Comparison of ENCODE assay signal across 18 mouse cellular contexts in the genomic region with DNA sequence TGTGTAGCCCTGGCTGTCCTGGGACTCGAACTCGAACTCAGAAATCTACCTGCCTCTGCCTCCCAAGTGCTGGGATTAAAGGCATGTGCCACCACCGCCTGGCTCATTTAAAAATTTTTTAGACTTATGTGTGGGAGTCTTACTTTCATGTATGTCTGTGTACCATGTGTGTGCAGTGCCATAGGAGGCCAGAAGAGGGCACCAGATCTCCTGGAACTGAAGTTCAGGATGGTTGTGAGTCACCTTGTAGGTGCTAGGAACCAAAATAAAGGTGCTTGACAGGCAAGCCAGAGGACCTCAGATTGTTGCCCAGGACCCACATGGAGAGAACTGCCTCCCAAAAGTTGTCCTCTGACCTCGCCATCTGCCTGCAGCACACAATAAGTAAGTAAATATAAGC. TPM values are rescaled to one million over a fixed set of nuclear protein-coding genes. Genes with fewer than 3 reads are reported as not detected.
DNase-seq lines count a peak whose midpoint lies in the region; ATAC-seq and TF ChIP-seq lines count a peak whose summit lies in the region.
"Had no signal": no experiment of that assay in that cellular context is flagged by ENCODE, and none has a peak within 500 bp of the region (broad histone marks: within the 10 kb centered on the region; RNA-seq: fewer than 3 reads in every experiment).

No protein-coding gene starts in this region.

- TF ChIP-seq POLR2A in small intestine, adult 2 months (IDR thresholded peaks at IDR 0.05; ENCODE audit: low read depth, low read length) = no peak

- H3K27me3 ChIP-seq in hindbrain, postnatal 0 days (ENCODE audit: insufficient read depth, low read length) = no peaks in the 10 kb centered on the region
- no peaks in the 10 kb centered on the region for H3K27me3 ChIP-seq in hindbrain, embryonic 16.5 days (replicated peaks; ENCODE audit: control insufficient read depth, insufficient read depth, low read length)
- no peaks in the 10 kb centered on the region for H3K27me3 ChIP-seq in midbrain, embryonic 11.5 days (ENCODE audit: control insufficient read depth, insufficient read depth, low read length)
- H3K27me3 ChIP-seq in midbrain, embryonic 10.5 days (ENCODE audit: low read depth, poor library complexity, severe bottlenecking) = no peaks in the 10 kb centered on the region
- H3K27me3 ChIP-seq in small intestine, adult 2 months (ENCODE audit: control insufficient read depth, insufficient read depth, low read length) = no peaks in the 10 kb centered on the region
- H3K27me3 ChIP-seq: embryonic facial prominence, embryonic 12.5 days; forebrain, embryonic 12.5 days; lung, embryonic 15.5 days; Patski had no signal

- no peaks in the 10 kb centered on the region for H3K4me1 ChIP-seq in hindbrain, postnatal 0 days (ENCODE audit: insufficient read depth, low read length)
- no peaks in the 10 kb centered on the region; the same call in 1 of the 2 replicates for H3K4me1 ChIP-seq in hindbrain, embryonic 16.5 days (ENCODE audit: control insufficient read depth, insufficient read depth, low read depth, low read length)
- H3K4me1 ChIP-seq in midbrain, embryonic 11.5 days (ENCODE audit: control insufficient read depth, insufficient read depth, low read length) = peaks cover 8% of the 10 kb centered on the region
- H3K4me1 ChIP-seq in midbrain, embryonic 10.5 days = peaks cover 31% of the 10 kb centered on the region
- H3K4me1 ChIP-seq in small intestine, adult 2 months (ENCODE audit: control insufficient read depth, insufficient read depth, insufficient read length, low read length) = peaks cover 2% of the 10 kb centered on the region; the same call in 1 of the 2 replicates
- H3K4me1 ChIP-seq: embryonic facial prominence, embryonic 12.5 days had no signal

- H3K36me3 ChIP-seq in hindbrain, postnatal 0 days (ENCODE audit: insufficient read depth, low read length) = 0 out of 2 replicates have a peak, but pooled peaks cover 5% of the 10 kb centered on the region
- H3K36me3 ChIP-seq in hindbrain, embryonic 16.5 days (ENCODE audit: control insufficient read depth, insufficient read depth, low read length) = peaks cover 6% of the 10 kb centered on the region
- peaks cover 4% of the 10 kb centered on the region; the same call in 1 of the 2 replicates for H3K36me3 ChIP-seq in midbrain, embryonic 11.5 days (ENCODE audit: control insufficient read depth, insufficient read depth, low read length)
- H3K36me3 ChIP-seq in midbrain, embryonic 10.5 days = peaks cover 12% of the 10 kb centered on the region
- no peaks in the 10 kb centered on the region for H3K36me3 ChIP-seq in small intestine, adult 2 months (ENCODE audit: control insufficient read depth, insufficient read depth, low read length)

- no peak for ATAC-seq in hindbrain, postnatal 0 days
- no peak for ATAC-seq in hindbrain, embryonic 16.5 days
- ATAC-seq in midbrain, embryonic 11.5 days (ENCODE audit: low FRiP score) = no peak
- ATAC-seq: Patski had no signal

- H3K4me3 ChIP-seq in hindbrain, postnatal 0 days (ENCODE audit: low read length) = no peak overlapping the region
- H3K4me3 ChIP-seq in hindbrain, embryonic 16.5 days (ENCODE audit: low read length) = no peak overlapping the region
- no peak overlapping the region for H3K4me3 ChIP-seq in midbrain, embryonic 11.5 days (ENCODE audit: low read depth, low read length)
- H3K4me3 ChIP-seq in midbrain, embryonic 10.5 days = no peak overlapping the region
- H3K4me3 ChIP-seq in small intestine, adult 2 months (ENCODE audit: low read depth, low read length) = no peak overlapping the region
- H3K4me3 ChIP-seq: embryonic facial prominence, embryonic 12.5 days; forebrain, embryonic 12.5 days; lung, embryonic 15.5 days had no signal

- peak; percentile 36; the same call in 1 of the 2 replicates for TF ChIP-seq CTCF in hindbrain, postnatal 0 days (IDR thresholded peaks at IDR 0.05; ENCODE audit: low read depth)
- peak; percentile 9; the same call in 1 of the 2 replicates for TF ChIP-seq CTCF in small intestine, adult 2 months (IDR thresholded peaks at IDR 0.05; ENCODE audit: extremely low read depth, insufficient read length, insufficient replicate concordance, low read depth, low read length)

- no peaks in the 10 kb centered on the region for H3K9me3 ChIP-seq in hindbrain, postnatal 0 days (ENCODE audit: low read length)
- H3K9me3 ChIP-seq in hindbrain, embryonic 16.5 days (ENCODE audit: control insufficient read depth, low read length) = no peaks in the 10 kb centered on the region
- no peaks in the 10 kb centered on the region for H3K9me3 ChIP-seq in midbrain, embryonic 11.5 days (ENCODE audit: control insufficient read depth, low read length)
- H3K9me3 ChIP-seq in midbrain, embryonic 10.5 days (replicated peaks) = 0 out of 2 replicates have a peak, but pooled peaks cover 5% of the 10 kb centered on the region
- H3K9me3 ChIP-seq: forebrain, embryonic 12.5 days; lung, embryonic 15.5 days had no signal

- no peak overlapping the region for H3K4me2 ChIP-seq in hindbrain, postnatal 0 days (ENCODE audit: low read depth, low read length)
- no peak overlapping the region for H3K4me2 ChIP-seq in hindbrain, embryonic 16.5 days (ENCODE audit: low read length)
- H3K4me2 ChIP-seq in midbrain, embryonic 11.5 days = no peak overlapping the region
- H3K4me2 ChIP-seq: embryonic facial prominence, embryonic 12.5 days; forebrain, embryonic 12.5 days; lung, embryonic 15.5 days had no signal

- no peak for DNase-seq in hindbrain, postnatal 0 days (ENCODE audit: low spot score)
- peak; percentile 78 for DNase-seq in midbrain, embryonic 11.5 days (ENCODE audit: low spot score, missing footprints)
- no peak for DNase-seq in midbrain, embryonic 10.5 days (ENCODE audit: low spot score)
- DNase-seq in ES-CJ7 (ENCODE audit: low read depth, low spot score) = peak; percentile 72
- DNase-seq in left cerebral cortex, adult 9 months (ENCODE audit: low spot score in 2 of 2) = no peak
- DNase-seq: adrenal gland, postnatal 10 days; gastrocnemius, postnatal 10 days; kidney, adult 9 months; layer of hippocampus, adult 9-11 months had no signal

- no peak overlapping the region for H3K9ac ChIP-seq in hindbrain, postnatal 0 days (replicated peaks; ENCODE audit: low read length)
- no peak overlapping the region for H3K9ac ChIP-seq in hindbrain, embryonic 16.5 days (ENCODE audit: low read depth, low read length)
- H3K9ac ChIP-seq in midbrain, embryonic 11.5 days (ENCODE audit: low read length) = no peak overlapping the region
- H3K9ac ChIP-seq: embryonic facial prominence, embryonic 12.5 days; forebrain, embryonic 12.5 days; lung, embryonic 15.5 days had no signal

- no peak overlapping the region for H3K27ac ChIP-seq in hindbrain, postnatal 0 days
- no peak overlapping the region for H3K27ac ChIP-seq in hindbrain, embryonic 16.5 days (ENCODE audit: low read depth, low read length)
- H3K27ac ChIP-seq in midbrain, embryonic 11.5 days (ENCODE audit: low read depth, low read length) = no peak overlapping the region
- H3K27ac ChIP-seq in midbrain, embryonic 10.5 days (replicated peaks) = no peak overlapping the region
- H3K27ac ChIP-seq in small intestine, adult 2 months (ENCODE audit: insufficient read depth, low read depth, low read length) = no peak overlapping the region
- H3K27ac ChIP-seq: embryonic facial prominence, embryonic 12.5 days; forebrain, embryonic 12.5 days; lung, embryonic 15.5 days had no signal

- WGBS in hindbrain, postnatal 0 days = 88% methylated on average over 4 of the region's 4 CpGs
- WGBS in hindbrain, embryonic 16.5 days = 89% methylated on average over 4 of the region's 4 CpGs
- 92% methylated on average over 4 of the region's 4 CpGs for WGBS in midbrain, embryonic 11.5 days
- WGBS in midbrain, embryonic 10.5 days = 87% methylated on average over 4 of the region's 4 CpGs
- 83% methylated on average over 4 of the region's 4 CpGs for WGBS in small intestine, adult 2 months

RNA-seq across cellular contexts. Expression of gene Nptxr, which starts 13.8 kb away (rescaled TPM):
- 226 and 245 TPM in 2 replicates for total RNA-seq in hindbrain, postnatal 0 days (2014; rRNA removed)
- polyA plus RNA-seq in hindbrain, postnatal 0 days (2015; fragmentation: Nextera tagmentation; extraction: Ambion mirVana) = 59.9 and 68.5 TPM in 2 replicates
- polyA plus RNA-seq in hindbrain, embryonic 16.5 days (2015; fragmentation: Nextera tagmentation; extraction: Ambion mirVana) = 44.1 and 58.7 TPM in 2 replicates
- 1.3 and 2.1 TPM in 2 replicates for polyA plus RNA-seq in midbrain, embryonic 11.5 days (2014; fragmentation: Nextera tagmentation; extraction: Ambion mirVana)
- 2.2 and 3.4 TPM in 2 replicates for polyA plus RNA-seq in midbrain, embryonic 10.5 days (2016; fragmentation: Nextera tagmentation; extraction: Ambion mirVana)
- polyA plus RNA-seq in small intestine, adult 2 months (2012; rRNA removed) = 1.0 and 1.3 TPM in 2 replicates
- total RNA-seq: megakaryocyte-erythroid progenitor cell, adult 5-6 weeks had no signal

RNA-seq across cellular contexts. Expression of gene Npcd, which starts 15.7 kb away (rescaled TPM):
- 5.4 and 12.6 TPM in 2 replicates for total RNA-seq in hindbrain, postnatal 0 days (2014; rRNA removed)
- 2.4 and 2.7 TPM in 2 replicates for polyA plus RNA-seq in hindbrain, postnatal 0 days (2015; fragmentation: Nextera tagmentation; extraction: Ambion mirVana)
- 0.41 and 0.67 TPM in 2 replicates for polyA plus RNA-seq in hindbrain, embryonic 16.5 days (2015; fragmentation: Nextera tagmentation; extraction: Ambion mirVana)
- 0.86 TPM in 1 of 2 replicates, not detected in the other for polyA plus RNA-seq in midbrain, embryonic 11.5 days (2014; fragmentation: Nextera tagmentation; extraction: Ambion mirVana)
- 0.16 TPM in 1 of 2 replicates, not detected in the other for polyA plus RNA-seq in midbrain, embryonic 10.5 days (2016; fragmentation: Nextera tagmentation; extraction: Ambion mirVana)
- 0.23 and 0.63 TPM in 2 replicates for polyA plus RNA-seq in small intestine, adult 2 months (2012; rRNA removed)
- total RNA-seq: megakaryocyte-erythroid progenitor cell, adult 5-6 weeks had no signal
- polyA plus RNA-seq: heart, embryonic 14.5 days; limb, embryonic 11.5 days had no signal

RNA-seq across cellular contexts. Expression of gene Cbx6, which starts 16.2 kb away (rescaled TPM):
- 92.4 and 107 TPM in 2 replicates for total RNA-seq in hindbrain, postnatal 0 days (2014; rRNA removed)
- 51.6 and 56.6 TPM in 2 replicates for polyA plus RNA-seq in hindbrain, postnatal 0 days (2015; fragmentation: Nextera tagmentation; extraction: Ambion mirVana)
- 65.2 and 67.2 TPM in 2 replicates for polyA plus RNA-seq in hindbrain, embryonic 16.5 days (2015; fragmentation: Nextera tagmentation; extraction: Ambion mirVana)
- polyA plus RNA-seq in midbrain, embryonic 11.5 days (2014; fragmentation: Nextera tagmentation; extraction: Ambion mirVana) = 17.1 and 18.8 TPM in 2 replicates
- polyA plus RNA-seq in midbrain, embryonic 10.5 days (2016; fragmentation: Nextera tagmentation; extraction: Ambion mirVana) = 24.0 and 30.4 TPM in 2 replicates
- 11.1 and 19.9 TPM in 2 replicates for polyA plus RNA-seq in small intestine, adult 2 months (2012; rRNA removed)

RNA-seq across cellular contexts. Expression of gene Dnal4, which starts 40.7 kb away (rescaled TPM):
- total RNA-seq in hindbrain, postnatal 0 days (2014; rRNA removed) = 42.7 and 50.3 TPM in 2 replicates
- polyA plus RNA-seq in hindbrain, postnatal 0 days (2015; fragmentation: Nextera tagmentation; extraction: Ambion mirVana) = 54.0 and 56.7 TPM in 2 replicates
- polyA plus RNA-seq in hindbrain, embryonic 16.5 days (2015; fragmentation: Nextera tagmentation; extraction: Ambion mirVana) = 61.8 and 64.9 TPM in 2 replicates
- polyA plus RNA-seq in midbrain, embryonic 11.5 days (2014; fragmentation: Nextera tagmentation; extraction: Ambion mirVana) = 62.9 and 72.1 TPM in 2 replicates
- 63.9 and 81.5 TPM in 2 replicates for polyA plus RNA-seq in midbrain, embryonic 10.5 days (2016; fragmentation: Nextera tagmentation; extraction: Ambion mirVana)
- polyA plus RNA-seq in small intestine, adult 2 months (2012; rRNA removed) = 8.6 and 18.7 TPM in 2 replicates

Comparison
In these comparisons a context has a peak if more than half of its experiments do, and no peak if none do; other contexts are left out.
1. DNase-seq: peak in midbrain, embryonic 11.5 days (single experiment) and ES-CJ7 (single experiment); none in hindbrain, postnatal 0 days (single experiment), midbrain, embryonic 10.5 days (single experiment) and left cerebral cortex, adult 9 months (0 of 2).
2. RNA of gene Nptxr, which starts 13.8 kb away (polyA plus RNA-seq): 59.9 to 68.5 TPM in hindbrain, postnatal 0 days and 44.1 to 58.7 TPM in hindbrain, embryonic 16.5 days; 2.2 to 3.4 TPM in midbrain, embryonic 10.5 days, 1.3 to 2.1 TPM in midbrain, embryonic 11.5 days and 1.0 to 1.3 TPM in small intestine, adult 2 months; every median in the first group is over 10 times any median in the second.